Mouse (Mus musculus) heart, embryonic 16.5 days (tissue): ENCODE measurements around the gene Gtpbp1. TPM values are rescaled to one million over a fixed set of nuclear protein-coding genes. Genes with fewer than 3 reads are reported as not detected.

Source experiments
- ATAC-seq: fragments of 200-750 bp; cut with Nextera tagmentation; replicated peaks from 2 replicates; pipeline ENCODE4 v1.8.0; 2017; ENCODE audit warnings: moderate number of reproducible peaks; ENCODE audit not compliant: insufficient read depth, low FRiP score; ENCODE audit errors: extremely low read depth
- H3K27ac ChIP-seq: fragments of 300-500 bp; sonication (generic); 2 replicates; pipeline ENCODE4 v1.5.1; 2014; ENCODE audit warnings: mild to moderate bottlenecking, low read length, control low read depth, moderate library complexity
- H3K27me3 ChIP-seq: fragments of 300-500 bp; sonication (generic); 2 replicates; pipeline ENCODE4 v1.6.1; 2014; ENCODE audit warnings: low read length, mixed read lengths; ENCODE audit not compliant: control insufficient read depth, insufficient read depth
- H3K36me3 ChIP-seq: fragments of 300-500 bp; sonication (generic); 2 replicates; pipeline ENCODE4 v1.6.1; 2014; ENCODE audit not compliant: control insufficient read depth, insufficient read depth
- H3K4me1 ChIP-seq: fragments of 300-500 bp; sonication (generic); 2 replicates; pipeline ENCODE4 v1.6.1; 2014; ENCODE audit warnings: low read length, mixed read lengths; ENCODE audit not compliant: control insufficient read depth, insufficient read depth
- H3K4me2 ChIP-seq: fragments of 300-500 bp; sonication (generic); 2 replicates; pipeline ENCODE4 v1.6.1; 2014; ENCODE audit warnings: low read depth, mild to moderate bottlenecking, control low read depth, low read length
- H3K4me3 ChIP-seq: fragments of 300-500 bp; sonication (generic); 2 replicates; pipeline ENCODE4 v1.5.1; 2014; ENCODE audit warnings: mild to moderate bottlenecking, control low read depth, low read length
- H3K9ac ChIP-seq: fragments of 300-500 bp; sonication (generic); 2 replicates; pipeline ENCODE4 v1.6.1; 2014; ENCODE audit warnings: low read length, control low read depth
- H3K9me3 ChIP-seq: fragments of 300-500 bp; sonication (generic); replicated peaks from 2 replicates; pipeline ENCODE4 v1.6.1; 2016; ENCODE audit warnings: low read length; ENCODE audit not compliant: control insufficient read depth
- WGBS: fragments of 180-500 bp; shearing (Covaris S2); extraction: QIAGEN DNeasy Blood & Tissue Kit; methylation state at CpG from one replicate; pipeline ENCODE4 v1.1.7; 2014; 5-methylcytosine and 5-hydroxymethylcytosine counted together
- polyA plus RNA-seq: library from polyadenylated mRNA; unstranded; fragments of >200 nt; fragmentation: Nextera tagmentation; extraction: Ambion mirVana; gene quantifications from 2 replicates; pipeline ENCODE4 v1.2.1, GENCODE M21; 2015

Gtpbp1 gene
- polyA plus RNA-seq, 1 experiment from 2014 or later, result 30.3 TPM

- H3K36me3 ChIP-seq, result no peaks in the 10 kb centered on the region
- no peak overlapping the region for H3K4me3 ChIP-seq
- no peak overlapping the region for H3K4me2 ChIP-seq
- H3K9ac ChIP-seq, result no peak overlapping the region
- H3K4me1 ChIP-seq, result 0 out of 2 replicates have a peak, but pooled peaks cover 4% of the 10 kb centered on the region
- no peak for ATAC-seq
- no peaks in the 10 kb centered on the region for H3K9me3 ChIP-seq
- WGBS, result 78% methylated on average over 17 of the region's 17 CpGs
- H3K27ac ChIP-seq, result no peak overlapping the region
- H3K27me3 ChIP-seq, result no peaks in the 10 kb centered on the region
Observed at GRCm38 (mm10) chr15:79751772-79752171, 61.1 kb downstream of the Gtpbp1 start.

GRCm38 (mm10) chr15:79752742-79753419 is 62.2 kb downstream of the Gtpbp1 start:
- ATAC-seq, result no peak
- WGBS, result 23% methylated on average over 11 of the region's 11 CpGs

GRCm38 (mm10) chr15:79753420-79753752 is 62.7 kb downstream of the Gtpbp1 start:
- H3K4me1 ChIP-seq, result 0 out of 2 replicates have a peak, but pooled peaks cover 4% of the 10 kb centered on the region
- no peak overlapping the region for H3K4me2 ChIP-seq
- H3K9ac ChIP-seq, result no peak overlapping the region; the same call in 1 of the 2 replicates
- WGBS, result 86% methylated on average over 3 of the region's 3 CpGs
- no peaks in the 10 kb centered on the region for H3K27me3 ChIP-seq
- ATAC-seq, result no peak
- no peak overlapping the region for H3K27ac ChIP-seq
- no peaks in the 10 kb centered on the region for H3K36me3 ChIP-seq
- no peak overlapping the region for H3K4me3 ChIP-seq
- H3K9me3 ChIP-seq, result no peaks in the 10 kb centered on the region

More at GRCm38 (mm10) chr15:79752742-79753419, 62.2 kb downstream of the Gtpbp1 start:
- H3K4me2 ChIP-seq, result no peak overlapping the region
- H3K9ac ChIP-seq, result no peak overlapping the region
- H3K9me3 ChIP-seq, result no peaks in the 10 kb centered on the region
- 0 out of 2 replicates have a peak, but pooled peaks cover 4% of the 10 kb centered on the region for H3K4me1 ChIP-seq
- no peaks in the 10 kb centered on the region for H3K36me3 ChIP-seq
- H3K4me3 ChIP-seq, result no peak overlapping the region
- H3K27me3 ChIP-seq, result no peaks in the 10 kb centered on the region
- H3K27ac ChIP-seq, result no peak overlapping the region

DNA sequence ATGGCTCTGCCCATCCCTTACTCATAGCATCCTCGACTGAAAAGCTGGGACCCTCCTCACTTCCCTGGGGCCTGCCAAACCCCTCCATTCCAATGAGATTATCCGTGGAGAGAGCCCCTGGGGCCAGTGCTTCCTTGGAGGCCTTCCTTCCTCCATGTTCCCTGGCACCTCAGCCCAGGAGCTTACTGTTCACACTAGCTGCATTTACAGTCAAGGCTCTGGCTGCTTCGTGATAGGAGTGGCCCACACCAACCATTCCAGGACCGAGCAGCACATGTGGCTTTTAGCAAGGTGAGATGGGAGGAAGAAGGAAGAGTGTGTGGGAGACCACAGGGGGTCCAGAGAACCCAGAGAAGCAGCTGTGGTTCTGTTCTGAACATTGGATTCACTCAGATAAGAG is 63.2 kb downstream of the Gtpbp1 start:
- 62% methylated on average over 4 of the region's 4 CpGs for WGBS
- H3K4me1 ChIP-seq, result 0 out of 2 replicates have a peak, but pooled peaks cover 4% of the 10 kb centered on the region
- no peak overlapping the region for H3K4me2 ChIP-seq
- ATAC-seq, result no peak
- H3K9me3 ChIP-seq, result no peaks in the 10 kb centered on the region
- no peak overlapping the region for H3K4me3 ChIP-seq
- no peaks in the 10 kb centered on the region for H3K27me3 ChIP-seq
- H3K36me3 ChIP-seq, result no peaks in the 10 kb centered on the region
- H3K9ac ChIP-seq, result no peak overlapping the region; the same call in 1 of the 2 replicates
- no peak overlapping the region for H3K27ac ChIP-seq

GRCm38 (mm10) chr15:79755176-79755575 is 64.5 kb downstream of the Gtpbp1 start:
- H3K27me3 ChIP-seq, result no peaks in the 10 kb centered on the region
- H3K4me1 ChIP-seq, result 0 out of 2 replicates have a peak, but pooled peaks cover 4% of the 10 kb centered on the region
- ATAC-seq, result no peak
- H3K4me3 ChIP-seq, result no peak overlapping the region
- WGBS, result 84% methylated on average over 4 of the region's 4 CpGs
- H3K9me3 ChIP-seq, result no peaks in the 10 kb centered on the region
- H3K36me3 ChIP-seq, result no peaks in the 10 kb centered on the region
- H3K4me2 ChIP-seq, result no peak overlapping the region
- no peak overlapping the region for H3K9ac ChIP-seq
- no peak overlapping the region for H3K27ac ChIP-seq

- Histone ChIP-seq H3K27ac (no peak overlapping the region), H3K4me2 (no peak overlapping the region), H3K27me3 (no peaks in the 10 kb centered on the region), H3K36me3 (no peaks in the 10 kb centered on the region), H3K9ac (no peak overlapping the region), H3K9me3 (no peaks in the 10 kb centered on the region), H3K4me1 (0 out of 2 replicates have a peak, but pooled peaks cover 4% of the 10 kb centered on the region), H3K4me3 (no peak overlapping the region)
- 66% methylated on average over 8 of the region's 8 CpGs for WGBS
- ATAC-seq, result no peak
Observed at GRCm38 (mm10) chr15:79755977-79756625, 65.5 kb downstream of the Gtpbp1 start.

- no peak for ATAC-seq
- 83% methylated on average over 3 of the region's 3 CpGs for WGBS
- 0 out of 2 replicates have a peak overlapping the region, but pooled peaks have one; percentile 30 for H3K27ac ChIP-seq
Observed at GRCm38 (mm10) chr15:79757118-79757517, 66.5 kb downstream of the Gtpbp1 start.

DNA sequence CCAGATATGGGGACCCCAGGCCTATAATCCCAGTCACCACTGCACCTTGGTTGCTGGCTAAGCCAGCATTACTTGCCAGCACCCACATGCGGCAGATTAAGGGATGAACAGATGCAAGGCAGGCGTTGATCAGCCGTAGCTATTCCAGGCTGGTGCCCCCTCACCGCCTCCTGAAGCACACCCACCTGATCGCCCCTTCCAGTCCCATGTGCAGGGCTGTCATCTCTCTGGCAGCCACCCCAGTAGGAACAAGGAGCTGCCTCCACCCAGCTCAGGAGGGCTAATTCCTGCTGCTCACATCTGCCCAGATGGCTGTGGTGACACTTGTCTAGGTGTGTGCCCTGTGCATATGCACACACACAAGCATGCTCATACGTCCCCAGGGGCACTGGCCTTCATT is 70.3 kb downstream of the Gtpbp1 start:
- no peak overlapping the region for H3K4me3 ChIP-seq
- H3K27ac ChIP-seq, result no peak overlapping the region
- H3K4me1 ChIP-seq, result peaks cover 12% of the 10 kb centered on the region; the same call in 1 of the 2 replicates
- H3K9me3 ChIP-seq, result no peaks in the 10 kb centered on the region
- H3K9ac ChIP-seq, result no peak overlapping the region
- H3K27me3 ChIP-seq, result no peaks in the 10 kb centered on the region
- no peak for ATAC-seq
- no peak overlapping the region for H3K4me2 ChIP-seq
- 86% methylated on average over 6 of the region's 6 CpGs for WGBS
- H3K36me3 ChIP-seq, result peaks cover 6% of the 10 kb centered on the region

More at GRCm38 (mm10) chr15:79757118-79757517, 66.5 kb downstream of the Gtpbp1 start:
- 0 out of 2 replicates have a peak, but pooled peaks cover 4% of the 10 kb centered on the region for H3K4me1 ChIP-seq
- H3K9me3 ChIP-seq, result no peaks in the 10 kb centered on the region
- no peak overlapping the region for H3K4me3 ChIP-seq
- H3K9ac ChIP-seq, result no peak overlapping the region
- no peak overlapping the region for H3K4me2 ChIP-seq
- H3K36me3 ChIP-seq, result no peaks in the 10 kb centered on the region
- H3K27me3 ChIP-seq, result no peaks in the 10 kb centered on the region

- no peak overlapping the region for H3K9ac ChIP-seq
- H3K4me2 ChIP-seq, result no peak overlapping the region
- 89% methylated on average over 9 of the region's 9 CpGs for WGBS
- peaks cover 27% of the 10 kb centered on the region for H3K4me1 ChIP-seq
- H3K9me3 ChIP-seq, result no peaks in the 10 kb centered on the region
- no peaks in the 10 kb centered on the region for H3K27me3 ChIP-seq
- no peak overlapping the region for H3K4me3 ChIP-seq
- ATAC-seq, result no peak
- peaks cover 6% of the 10 kb centered on the region for H3K36me3 ChIP-seq
- no peak overlapping the region for H3K27ac ChIP-seq
Observed at GRCm38 (mm10) chr15:79763001-79763400, 72.4 kb downstream of the Gtpbp1 start.
